Mouse (Mus musculus): Measurements from ENCODE around the gene Ankrd28.

Ankrd28 gene

GRCm38 (mm10) chr14:31656386-31656785 is 174.1 kb downstream of the Ankrd28 start:
- TF ChIP-seq GATA4 (IDR thresholded peaks at IDR 0.05; ENCODE audit: insufficient replicate concordance, low read length) = no peak

DNA sequence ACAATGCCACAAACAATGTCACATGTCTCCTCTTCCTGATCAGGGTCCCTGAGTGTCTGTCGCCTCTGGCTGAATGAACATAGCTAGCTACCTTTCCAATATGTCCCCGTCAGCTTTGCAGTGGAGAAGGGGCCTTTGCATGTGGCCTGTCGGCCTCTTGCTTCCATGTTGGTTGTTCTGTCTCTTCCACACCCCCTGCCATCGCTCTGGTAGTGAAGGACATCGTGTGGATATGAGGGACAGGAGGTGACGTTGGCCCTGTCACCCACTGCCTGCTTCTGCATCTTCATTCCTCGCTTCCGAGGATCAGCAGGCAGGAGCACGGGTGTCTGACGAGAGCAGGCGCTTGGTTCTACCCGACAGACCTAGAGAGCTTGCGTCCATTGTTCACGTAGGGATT is 175.0 kb downstream of the Ankrd28 start:
- no peak for TF ChIP-seq GATA4 (IDR thresholded peaks at IDR 0.05; ENCODE audit: insufficient replicate concordance, low read length)

- TF ChIP-seq GATA4 (IDR thresholded peaks at IDR 0.05; ENCODE audit: insufficient replicate concordance, low read length) = no peak
These were observed 175.6 kb downstream of the Ankrd28 start for GRCm38 (mm10) chr14:31654816-31655215.

DNA sequence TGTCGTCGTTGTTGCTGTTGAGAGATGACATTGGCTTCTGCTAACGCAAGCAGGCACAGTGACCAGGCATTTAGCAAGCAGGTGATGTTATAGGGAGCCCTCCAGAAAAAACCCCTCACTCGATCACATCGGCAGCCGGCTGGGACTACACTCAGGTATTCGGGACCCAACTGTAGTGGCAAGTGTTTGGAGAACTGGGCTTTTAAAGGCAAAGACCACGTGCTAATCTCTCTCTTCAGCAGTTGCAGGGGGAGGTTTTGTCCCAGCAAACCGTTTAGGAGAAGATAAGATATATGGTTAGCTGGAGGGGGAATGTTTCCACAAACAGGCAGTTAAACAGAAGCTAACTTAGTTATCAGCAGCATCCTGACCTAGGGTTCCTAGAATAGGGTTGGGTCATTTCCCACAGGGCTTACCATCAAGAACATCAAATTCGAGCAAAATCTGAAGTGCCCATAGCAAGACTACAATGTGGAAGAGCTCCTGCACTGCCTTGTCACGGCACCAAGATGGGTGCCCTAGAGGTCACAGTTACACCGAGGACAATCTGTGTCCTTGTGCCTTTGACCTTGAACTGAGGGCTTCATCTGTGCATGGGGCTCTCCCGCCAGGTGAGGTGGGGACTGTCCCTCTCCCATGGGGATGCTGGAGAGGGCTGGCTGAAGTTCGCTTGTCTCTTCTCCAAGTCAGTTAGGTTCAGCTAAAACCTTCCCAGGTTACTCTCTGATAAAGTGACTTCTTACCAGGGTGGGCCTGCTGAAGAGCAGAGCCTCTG is 177.2 kb downstream of the Ankrd28 start:
- no peak for TF ChIP-seq GATA4 (IDR thresholded peaks at IDR 0.05; ENCODE audit: insufficient replicate concordance, low read length)

DNA sequence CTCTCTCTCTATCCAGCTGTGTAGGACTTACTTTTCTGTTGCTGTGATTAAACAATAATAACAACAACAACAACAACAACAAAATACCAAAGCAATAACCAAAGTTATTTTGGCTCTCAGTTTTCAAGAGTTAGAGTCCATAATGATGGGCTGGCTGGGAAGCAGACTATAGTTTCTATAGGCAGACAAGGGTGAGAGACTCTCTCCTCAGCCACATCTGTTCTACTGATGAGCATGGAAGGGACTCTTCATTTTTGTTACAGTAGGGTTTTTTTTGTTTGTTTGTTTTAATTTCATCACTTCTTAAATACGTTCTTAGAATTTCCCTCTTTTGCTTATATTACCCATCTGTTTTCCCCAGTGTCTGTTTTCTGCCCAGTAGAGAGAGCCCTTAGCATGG is 177.8 kb downstream of the Ankrd28 start:
- TF ChIP-seq GATA4 (IDR thresholded peaks at IDR 0.05; ENCODE audit: insufficient replicate concordance, low read length) = no peak

DNA sequence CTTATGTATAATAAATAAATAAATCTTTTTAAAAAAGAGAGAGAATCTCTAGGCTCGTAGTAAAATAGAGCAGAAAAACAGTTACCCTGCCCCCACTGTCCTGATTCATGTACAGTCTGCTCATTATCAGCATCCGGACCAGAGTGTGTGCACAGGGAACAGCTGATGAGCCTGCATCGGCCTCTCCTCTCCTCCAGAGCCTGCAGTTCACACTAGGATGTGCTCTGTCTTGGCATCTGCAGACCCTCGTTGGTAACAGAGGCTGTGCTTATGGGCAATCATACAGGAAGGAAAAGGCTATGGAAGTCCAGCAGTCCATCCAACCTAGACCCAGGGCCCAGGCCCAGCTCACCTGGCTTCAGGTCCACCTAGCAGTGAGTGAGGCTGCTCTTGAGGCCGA is 178.3 kb downstream of the Ankrd28 start:
- TF ChIP-seq GATA4 (IDR thresholded peaks at IDR 0.05; ENCODE audit: insufficient replicate concordance, low read length) = no peak

- TF ChIP-seq GATA4 (IDR thresholded peaks at IDR 0.05; ENCODE audit: insufficient replicate concordance, low read length) = no peak
These were observed 179.2 kb downstream of the Ankrd28 start for GRCm38 (mm10) chr14:31651206-31651605.

- no peak for TF ChIP-seq GATA4 (IDR thresholded peaks at IDR 0.05; ENCODE audit: insufficient replicate concordance, low read length)
These were observed 180.1 kb downstream of the Ankrd28 start for GRCm38 (mm10) chr14:31650347-31650746.
